Mouse (Mus musculus) bone marrow macrophage, adult 2 months (primary cell): Measurements from ENCODE around the gene Dhrs2.

Experiments
- CTCF ChIP-seq: IDR thresholded peaks from 2 replicates; pipeline ENCODE4 v1.5.1; 2012; ENCODE audit warnings: low read depth, mild to moderate bottlenecking, low read length, moderate library complexity
- POLR2A ChIP-seq: IDR thresholded peaks from 2 replicates; pipeline ENCODE4 v1.6.1; 2012; ENCODE audit warnings: mild to moderate bottlenecking, low read depth, low read length, borderline replicate concordance

DNA sequence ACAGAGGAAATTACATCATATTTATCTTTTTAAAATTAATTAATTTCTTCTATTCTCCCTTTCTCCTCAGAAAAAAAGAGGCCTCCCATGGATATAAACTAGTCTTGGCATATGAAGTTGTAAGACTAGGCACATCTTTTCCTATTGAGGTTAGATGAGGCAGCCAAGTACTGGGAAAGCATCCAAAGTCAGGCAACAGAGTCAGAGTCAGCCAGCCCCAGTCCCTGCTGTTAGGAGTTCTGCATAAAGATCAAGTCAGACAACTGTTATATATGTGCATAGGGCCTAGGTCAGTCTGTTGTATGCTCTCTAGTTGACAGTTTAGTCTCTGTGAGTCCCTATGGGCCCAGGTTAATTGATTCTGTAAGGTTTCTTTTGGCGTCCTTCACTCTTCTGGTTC lies 20.9 kb downstream of the Dhrs2 start:
- no peak for TF ChIP-seq CTCF
- TF ChIP-seq POLR2A: no peak
